Mouse (Mus musculus): ENCODE measurements around the gene Serpina1d.
"Not testable (repeated sequence)": the region's sequence is repeated elsewhere in the genome, so short reads cannot be mapped to it uniquely, and the experiment has no call there.

Gene Serpina1d

GRCm38 (mm10) chr12:103773246-103773851 is at the start of gene Serpina1d:
Gene Serpina1d (minus strand): TSS chr12:103773592.
- DNase-seq (ENCODE audit: low read depth, low spot score), result not testable (repeated sequence)

- DNase-seq (ENCODE audit: low read depth, low spot score), result not testable (repeated sequence)
These were observed 2.8 kb downstream of the Serpina1d start for GRCm38 (mm10) chr12:103770597-103770996.

GRCm38 (mm10) chr12:103763083-103763482 is 10.3 kb downstream of the Serpina1d start:
- DNase-seq (ENCODE audit: low read depth, low spot score), result not testable (repeated sequence)

GRCm38 (mm10) chr12:103760316-103760715 is 13.1 kb downstream of the Serpina1d start:
- not testable (repeated sequence) for DNase-seq (ENCODE audit: low read depth, low spot score)

- DNase-seq (ENCODE audit: low read depth, low spot score), result not testable (repeated sequence)
These were observed 27.4 kb downstream of the Serpina1d start for GRCm38 (mm10) chr12:103745957-103746356.

- not testable (repeated sequence) for DNase-seq (ENCODE audit: low read depth, low spot score)
These were observed 35.4 kb downstream of the Serpina1d start for GRCm38 (mm10) chr12:103737791-103738580.

- DNase-seq (ENCODE audit: low read depth, low spot score), result not testable (repeated sequence)
These were observed 37.8 kb downstream of the Serpina1d start for GRCm38 (mm10) chr12:103735566-103735965.

- DNase-seq (ENCODE audit: low read depth, low spot score), result not testable (repeated sequence)
These were observed 38.3 kb downstream of the Serpina1d start for GRCm38 (mm10) chr12:103735101-103735500.

All from A20 (cell line).